Mouse (Mus musculus): ENCODE measurements at regions not wholly inside any gene's neighbourhood (a gene's known extent, or its start where the extent isn't known, plus 50 kb on each side); places are given as distances from the start of the nearest gene placed in this dataset.

DNA sequence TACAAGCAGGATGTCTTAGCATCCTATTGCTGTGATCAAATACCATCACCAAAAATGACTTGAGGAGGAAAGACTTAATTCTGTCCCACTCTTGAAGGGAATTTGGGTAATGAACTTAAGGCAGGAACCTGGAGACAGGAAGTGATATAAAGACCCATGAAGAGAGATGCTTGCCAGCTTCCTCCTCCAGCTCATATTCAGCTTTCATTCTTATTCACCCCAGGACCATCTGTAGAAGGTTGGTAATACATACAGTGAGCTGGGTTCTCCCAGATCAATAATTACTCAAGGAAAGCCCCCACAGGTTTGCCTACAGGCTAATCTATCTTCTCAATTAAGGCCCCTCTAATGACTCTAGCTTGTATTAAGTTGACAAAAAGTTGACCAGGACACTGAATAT is 283.5 kb upstream of the Rarb start:
- H3K4me3 ChIP-seq: no peak overlapping the region
- H3K9me3 ChIP-seq (replicated peaks): no peaks in the 10 kb centered on the region
- no peaks in the 10 kb centered on the region for H3K4me1 ChIP-seq
- no peaks in the 10 kb centered on the region for H3K36me3 ChIP-seq (ENCODE audit: poor library complexity, severe bottlenecking)
- no peak for ATAC-seq
- no peaks in the 10 kb centered on the region for H3K27me3 ChIP-seq
- H3K27ac ChIP-seq: no peak overlapping the region
- no peak overlapping the region for H3K4me2 ChIP-seq
- H3K9ac ChIP-seq: no peak overlapping the region

DNA sequence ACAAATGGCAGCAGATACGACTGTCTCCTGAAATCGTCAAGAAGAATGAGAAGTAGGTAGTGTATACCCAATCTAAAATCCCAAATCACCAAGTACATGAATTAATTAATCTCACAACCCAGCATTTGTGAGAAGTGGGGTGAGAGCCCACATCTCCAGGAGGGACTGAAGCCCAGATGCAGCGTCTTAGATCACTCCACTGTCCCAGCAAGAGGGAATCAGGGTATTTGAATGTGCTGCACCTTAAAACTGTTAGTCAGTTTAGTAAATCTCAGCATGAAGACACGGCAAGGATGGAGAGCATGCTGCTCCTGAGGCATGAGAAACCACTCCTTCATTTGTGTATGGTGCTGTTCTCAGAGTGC is 271.6 kb upstream of the Rarb start:
- H3K4me3 ChIP-seq: no peak overlapping the region
- no peak overlapping the region for H3K9ac ChIP-seq
- H3K36me3 ChIP-seq (ENCODE audit: poor library complexity, severe bottlenecking): no peaks in the 10 kb centered on the region
- H3K9me3 ChIP-seq (replicated peaks): no peaks in the 10 kb centered on the region
- no peaks in the 10 kb centered on the region for H3K27me3 ChIP-seq
- no peak overlapping the region for H3K27ac ChIP-seq
- no peak overlapping the region for H3K4me2 ChIP-seq
- peaks cover 4% of the 10 kb centered on the region; the same call in 1 of the 2 replicates for H3K4me1 ChIP-seq
- 0 out of 2 replicates have a peak, but pooled peaks have one; percentile 41 for ATAC-seq
- whole genome bisulfite sequencing: 67% methylated on average over 4 of the region's 4 CpGs

DNA sequence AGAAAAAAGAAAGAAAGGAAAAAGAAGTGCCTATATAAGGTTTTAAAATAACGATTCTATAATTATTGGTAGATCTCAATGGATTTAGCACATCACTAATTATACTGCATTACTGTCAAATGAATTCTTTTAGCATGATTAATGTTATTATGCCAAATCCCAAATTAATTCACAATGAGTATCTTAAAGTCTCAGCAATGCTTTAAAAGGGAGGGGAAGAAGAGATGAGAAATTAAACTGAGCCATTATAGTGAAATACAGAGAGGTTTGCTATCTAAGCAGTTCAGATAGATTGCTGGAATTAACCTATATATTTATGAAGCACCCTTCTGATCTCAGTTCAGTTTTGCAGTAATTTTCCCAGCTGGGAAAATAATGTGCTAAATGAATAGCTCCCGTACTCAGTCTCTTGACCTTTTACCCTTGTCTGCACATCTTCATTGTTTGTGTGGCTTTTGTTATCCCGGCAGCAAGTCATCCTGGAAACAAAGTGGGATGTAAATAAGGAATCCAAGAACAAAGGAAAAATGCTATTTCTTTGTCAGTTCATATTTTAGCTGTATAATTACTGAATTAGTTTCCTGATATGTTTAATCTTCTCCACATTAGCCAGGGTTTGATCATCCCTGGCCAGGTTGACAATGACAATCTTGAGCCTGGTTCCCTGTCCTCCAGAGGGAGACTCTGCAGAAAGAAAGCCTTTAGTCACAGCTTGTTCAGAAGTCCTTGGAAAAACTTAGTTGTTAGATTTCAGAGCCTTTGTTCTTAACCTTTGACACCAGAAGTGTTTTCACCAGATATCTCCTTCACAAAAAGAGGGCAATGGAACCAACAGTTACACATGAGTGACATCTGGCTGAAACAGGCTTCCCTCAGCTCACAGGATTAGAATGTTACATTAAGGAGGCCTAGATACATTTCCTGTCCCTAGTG is 270.9 kb upstream of the Rarb start:
- ATAC-seq: peak; percentile 43; the same call in 1 of the 2 replicates
- no peak overlapping the region for H3K27ac ChIP-seq

DNA sequence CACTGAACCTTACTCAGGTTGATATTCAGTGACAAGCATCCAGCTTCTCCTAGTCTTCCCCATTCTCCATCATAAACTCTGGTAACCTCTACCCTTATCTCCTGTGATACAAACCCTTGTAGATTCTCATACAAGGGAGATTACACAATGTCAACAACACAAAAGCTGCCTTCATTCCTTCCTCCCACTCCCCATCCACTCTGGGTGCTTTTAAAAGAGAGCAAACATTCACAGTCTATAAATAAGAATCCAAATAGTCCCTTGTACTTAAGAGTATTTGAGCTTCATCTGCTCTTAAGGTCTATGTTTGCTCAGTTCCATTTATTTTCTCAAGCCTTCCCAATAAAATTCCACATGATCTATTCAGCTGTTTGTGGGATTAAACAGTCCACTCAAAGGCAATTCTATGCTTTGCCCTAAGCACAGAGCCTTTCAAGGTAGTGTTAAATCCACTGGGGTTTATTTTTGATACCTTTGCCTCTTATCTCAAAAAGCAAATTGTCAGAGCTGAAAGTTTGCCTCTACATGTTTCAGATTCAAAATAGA is 270.2 kb upstream of the Rarb start:
- Histone ChIP-seq H3K27ac (no peak overlapping the region), H3K4me2 (no peak overlapping the region), H3K4me3 (no peak overlapping the region), H3K9ac (no peak overlapping the region), H3K27me3 (no peaks in the 10 kb centered on the region), H3K4me1 (peaks cover 4% of the 10 kb centered on the region; the same call in 1 of the 2 replicates), H3K36me3 (ENCODE audit: poor library complexity, severe bottlenecking) (no peaks in the 10 kb centered on the region), H3K9me3 (replicated peaks) (no peaks in the 10 kb centered on the region)
- ATAC-seq: no peak

More for the DNA sequence above, 270.9 kb upstream of the Rarb start:
- H3K4me3 ChIP-seq: no peak overlapping the region
- H3K36me3 ChIP-seq (ENCODE audit: poor library complexity, severe bottlenecking): no peaks in the 10 kb centered on the region
- no peaks in the 10 kb centered on the region for H3K27me3 ChIP-seq
- H3K9ac ChIP-seq: no peak overlapping the region
- H3K4me2 ChIP-seq: no peak overlapping the region
- 14% methylated on average over 3 of the region's 3 CpGs for WGBS
- H3K9me3 ChIP-seq (replicated peaks): no peaks in the 10 kb centered on the region
- peaks cover 4% of the 10 kb centered on the region; the same call in 1 of the 2 replicates for H3K4me1 ChIP-seq

DNA sequence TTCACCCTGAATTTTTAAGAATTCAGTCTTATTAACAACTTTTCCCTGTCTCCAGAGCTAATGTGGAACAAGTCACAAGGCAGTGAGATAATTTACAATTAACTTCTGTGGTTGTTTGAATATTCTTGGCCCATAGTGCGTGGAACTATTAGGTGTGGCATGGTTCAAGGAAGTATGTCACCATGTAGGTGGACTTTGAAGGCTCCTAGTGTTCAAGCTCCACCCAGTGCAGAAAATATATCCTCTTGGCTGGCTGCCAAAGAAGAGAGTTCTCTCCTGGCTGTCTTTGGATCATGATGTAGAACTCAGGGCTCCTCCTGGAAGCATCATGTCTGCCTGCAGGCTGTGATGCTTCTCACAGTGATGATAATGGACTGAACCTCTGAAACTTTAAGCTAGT is 268.9 kb upstream of the Rarb start:
- no peak overlapping the region for H3K4me2 ChIP-seq
- H3K27me3 ChIP-seq: no peaks in the 10 kb centered on the region
- 89% methylated on average over 1 of the region's 1 CpGs for WGBS
- peaks cover 4% of the 10 kb centered on the region; the same call in 1 of the 2 replicates for H3K4me1 ChIP-seq
- H3K36me3 ChIP-seq (ENCODE audit: poor library complexity, severe bottlenecking): no peaks in the 10 kb centered on the region
- ATAC-seq: no peak
- H3K9ac ChIP-seq: no peak overlapping the region
- no peak overlapping the region for H3K27ac ChIP-seq
- H3K4me3 ChIP-seq: no peak overlapping the region
- no peaks in the 10 kb centered on the region for H3K9me3 ChIP-seq (replicated peaks)

DNA sequence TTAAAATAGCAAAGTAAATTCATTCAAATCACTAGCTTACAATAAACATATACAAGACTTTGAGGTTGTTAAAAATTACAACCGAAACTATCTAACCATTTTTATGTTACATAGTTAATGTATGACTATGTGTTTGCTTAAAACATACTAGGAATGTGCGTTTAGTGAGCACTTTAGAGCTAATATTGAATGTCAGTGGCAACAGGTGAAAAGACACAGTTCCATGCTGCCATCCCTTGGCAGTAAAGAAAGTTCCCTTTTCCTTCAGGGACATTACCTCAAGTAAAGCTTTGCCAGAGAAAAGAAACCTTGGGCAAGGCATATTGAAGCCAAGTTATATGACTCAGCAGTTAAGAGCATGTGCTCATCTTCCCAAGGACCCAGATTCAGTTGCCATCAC is 265.0 kb upstream of the Rarb start:
- Histone ChIP-seq H3K4me2 (no peak overlapping the region), H3K27me3 (no peaks in the 10 kb centered on the region), H3K4me1 (no peaks in the 10 kb centered on the region), H3K9me3 (replicated peaks) (no peaks in the 10 kb centered on the region), H3K9ac (no peak overlapping the region), H3K36me3 (ENCODE audit: poor library complexity, severe bottlenecking) (no peaks in the 10 kb centered on the region), H3K27ac (no peak overlapping the region), H3K4me3 (no peak overlapping the region)
- 76% methylated on average over 2 of the region's 2 CpGs for WGBS
- no peak for ATAC-seq

DNA sequence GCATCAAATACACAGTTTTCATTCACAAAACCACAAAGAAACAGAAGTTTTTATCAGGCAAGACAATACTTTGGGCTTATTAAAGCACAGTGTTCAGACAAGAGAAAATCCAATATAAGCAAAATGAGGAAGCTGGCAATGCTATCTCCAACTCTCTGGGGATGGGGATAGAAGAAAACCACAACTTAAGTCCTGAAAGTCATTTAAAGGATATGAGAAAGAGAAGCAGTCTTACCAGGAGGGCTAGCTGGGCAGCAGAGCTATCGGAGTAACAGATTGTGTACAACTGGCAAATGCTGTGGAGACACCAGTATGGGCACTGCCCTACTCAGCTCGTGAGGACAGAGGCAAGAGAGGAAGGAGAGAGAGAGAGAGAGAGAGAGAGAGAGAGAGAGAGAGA is 262.9 kb upstream of the Rarb start:
- Histone ChIP-seq H3K4me1 (no peaks in the 10 kb centered on the region), H3K4me2 (no peak overlapping the region)
- no peak for ATAC-seq

DNA sequence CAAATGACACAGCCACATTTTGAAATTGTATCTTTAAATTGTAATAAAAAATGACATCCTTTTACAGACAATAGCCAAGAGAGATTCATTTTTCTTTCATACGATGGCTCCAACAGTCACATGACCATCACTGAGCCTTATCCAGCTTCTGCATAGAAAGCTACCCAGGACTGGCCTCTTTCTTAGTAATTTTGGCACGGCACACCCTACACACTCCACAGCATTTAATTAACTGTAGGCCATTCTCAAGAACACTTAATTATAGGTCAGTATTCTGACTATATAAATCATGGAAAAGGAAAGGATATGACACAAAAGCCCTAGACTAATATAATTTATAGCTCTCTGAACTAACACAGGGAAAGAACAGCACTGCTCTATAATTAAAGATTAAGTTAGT is 260.6 kb upstream of the Rarb start:
- ATAC-seq: peak; percentile 62; the same call in 1 of the 2 replicates
- WGBS: 52% methylated on average over 2 of the region's 2 CpGs
- no peak overlapping the region for H3K27ac ChIP-seq

More for the DNA sequence above, 262.9 kb upstream of the Rarb start:
- H3K9me3 ChIP-seq (replicated peaks): no peaks in the 10 kb centered on the region
- H3K27me3 ChIP-seq: no peaks in the 10 kb centered on the region
- H3K36me3 ChIP-seq (ENCODE audit: poor library complexity, severe bottlenecking): no peaks in the 10 kb centered on the region
- H3K9ac ChIP-seq: no peak overlapping the region
- no peak overlapping the region for H3K27ac ChIP-seq
- WGBS: 33% methylated on average over 2 of the region's 2 CpGs
- no peak overlapping the region for H3K4me3 ChIP-seq

DNA sequence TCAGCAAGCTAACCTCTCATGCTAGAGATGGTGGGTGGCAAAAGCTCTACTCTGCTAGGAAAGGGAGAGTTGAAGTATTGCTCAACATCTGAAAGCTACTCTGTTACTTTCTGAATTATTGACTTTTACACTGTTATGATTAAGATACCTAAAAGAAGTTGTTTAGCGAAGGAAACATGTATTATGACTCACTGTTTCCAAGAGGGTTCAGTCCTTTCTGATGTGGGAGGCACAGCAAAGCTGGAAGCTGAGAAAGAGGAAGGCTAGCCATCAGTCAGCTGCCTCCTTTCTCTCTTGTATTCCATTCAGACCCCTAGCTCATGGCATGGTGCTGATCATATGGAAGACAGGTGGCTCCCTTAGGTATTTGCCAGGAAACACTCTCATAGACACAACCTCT is 242.4 kb upstream of the Rarb start:
- ATAC-seq: no peak
- 75% methylated on average over 1 of the region's 1 CpGs for WGBS
- Histone ChIP-seq H3K36me3 (ENCODE audit: poor library complexity, severe bottlenecking) (no peaks in the 10 kb centered on the region), H3K27ac (no peak overlapping the region), H3K4me3 (no peak overlapping the region), H3K9me3 (replicated peaks) (no peaks in the 10 kb centered on the region), H3K27me3 (no peaks in the 10 kb centered on the region), H3K4me1 (no peaks in the 10 kb centered on the region), H3K9ac (no peak overlapping the region), H3K4me2 (no peak overlapping the region)

More for the DNA sequence above, 260.6 kb upstream of the Rarb start:
- no peaks in the 10 kb centered on the region for H3K9me3 ChIP-seq (replicated peaks)
- no peak overlapping the region for H3K9ac ChIP-seq
- no peaks in the 10 kb centered on the region for H3K27me3 ChIP-seq
- H3K4me3 ChIP-seq: no peak overlapping the region
- no peaks in the 10 kb centered on the region for H3K36me3 ChIP-seq (ENCODE audit: poor library complexity, severe bottlenecking)
- no peaks in the 10 kb centered on the region for H3K4me1 ChIP-seq
- H3K4me2 ChIP-seq: no peak overlapping the region

DNA sequence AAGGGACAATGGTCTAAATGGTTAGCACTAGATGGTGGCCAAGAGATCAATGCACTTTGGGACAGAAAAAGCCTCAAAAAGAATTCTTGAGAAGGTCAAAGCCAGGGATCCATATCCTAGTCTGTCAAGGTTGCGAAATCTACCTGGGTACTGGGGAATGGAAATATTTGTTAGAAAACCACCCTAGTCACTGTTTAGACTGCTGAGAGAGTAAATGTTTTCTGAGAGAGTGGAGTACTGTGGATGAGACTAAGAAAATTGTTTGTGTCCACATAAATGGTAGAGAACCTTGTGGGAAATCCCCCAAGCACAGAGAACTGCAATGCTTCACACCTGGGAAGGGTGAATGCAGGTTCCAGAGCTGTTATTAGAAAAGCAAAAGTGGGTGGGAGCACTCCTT is 239.5 kb upstream of the Rarb start:
- WGBS: 93% methylated on average over 1 of the region's 1 CpGs
- Histone ChIP-seq H3K9ac (no peak overlapping the region), H3K27ac (no peak overlapping the region), H3K36me3 (ENCODE audit: poor library complexity, severe bottlenecking) (no peaks in the 10 kb centered on the region), H3K27me3 (no peaks in the 10 kb centered on the region), H3K9me3 (replicated peaks) (no peaks in the 10 kb centered on the region), H3K4me1 (no peaks in the 10 kb centered on the region), H3K4me2 (no peak overlapping the region), H3K4me3 (no peak overlapping the region)
- no peak for ATAC-seq

DNA sequence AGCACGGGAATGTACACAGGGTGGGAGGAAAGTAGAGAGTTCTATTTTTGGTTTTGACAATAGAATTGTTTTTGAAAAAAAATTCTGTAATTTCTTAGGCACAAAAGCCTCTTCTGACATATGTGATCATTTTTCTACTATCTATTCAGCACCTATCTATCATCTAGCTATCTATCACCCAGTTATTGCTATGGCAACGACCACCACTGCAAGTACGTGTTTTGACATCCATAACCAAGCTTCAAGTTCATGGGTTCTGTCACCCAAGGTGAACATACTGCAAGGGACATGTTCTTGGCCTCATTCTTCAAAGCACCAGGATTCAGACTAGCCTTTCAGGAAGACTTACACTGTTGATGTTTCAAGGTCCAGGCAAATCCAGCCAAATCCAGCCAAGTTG is 238.4 kb upstream of the Rarb start:
- no peaks in the 10 kb centered on the region for H3K27me3 ChIP-seq
- no peak overlapping the region for H3K9ac ChIP-seq
- H3K27ac ChIP-seq: no peak overlapping the region
- H3K4me3 ChIP-seq: no peak overlapping the region
- H3K4me2 ChIP-seq: no peak overlapping the region
- no peaks in the 10 kb centered on the region for H3K36me3 ChIP-seq (ENCODE audit: poor library complexity, severe bottlenecking)
- no peaks in the 10 kb centered on the region for H3K4me1 ChIP-seq
- no peaks in the 10 kb centered on the region for H3K9me3 ChIP-seq (replicated peaks)
- peak; percentile 57; the same call in 1 of the 2 replicates for ATAC-seq
- 89% methylated on average over 3 of the region's 3 CpGs for WGBS

DNA sequence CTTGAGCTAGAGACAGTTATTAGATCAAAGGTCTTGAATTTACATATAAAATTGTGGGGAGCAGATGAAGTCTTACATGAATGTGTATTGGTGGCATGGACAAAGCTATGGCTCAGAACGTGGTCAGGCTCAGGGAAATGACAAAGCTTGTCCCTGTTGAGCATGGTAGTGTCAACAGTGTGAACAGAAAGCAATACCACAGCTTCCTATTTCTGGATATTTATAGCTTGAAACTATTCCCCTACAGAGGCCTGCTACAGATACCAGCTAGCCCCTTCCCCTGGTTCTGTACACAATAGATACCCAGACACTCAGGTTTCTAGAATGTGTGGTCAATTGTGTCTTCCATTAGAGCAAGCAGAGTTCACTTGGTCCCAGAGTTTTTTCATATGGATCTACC is 236.8 kb upstream of the Rarb start:
- Histone ChIP-seq H3K27me3 (no peaks in the 10 kb centered on the region), H3K4me2 (no peak overlapping the region), H3K4me1 (no peaks in the 10 kb centered on the region), H3K36me3 (ENCODE audit: poor library complexity, severe bottlenecking) (no peaks in the 10 kb centered on the region), H3K27ac (no peak overlapping the region), H3K9me3 (replicated peaks) (no peaks in the 10 kb centered on the region), H3K9ac (no peak overlapping the region), H3K4me3 (no peak overlapping the region)
- WGBS: 64% methylated on average over 1 of the region's 1 CpGs
- ATAC-seq: no peak

Data from forebrain, embryonic 13.5 days (tissue).